In the genomic region with DNA sequence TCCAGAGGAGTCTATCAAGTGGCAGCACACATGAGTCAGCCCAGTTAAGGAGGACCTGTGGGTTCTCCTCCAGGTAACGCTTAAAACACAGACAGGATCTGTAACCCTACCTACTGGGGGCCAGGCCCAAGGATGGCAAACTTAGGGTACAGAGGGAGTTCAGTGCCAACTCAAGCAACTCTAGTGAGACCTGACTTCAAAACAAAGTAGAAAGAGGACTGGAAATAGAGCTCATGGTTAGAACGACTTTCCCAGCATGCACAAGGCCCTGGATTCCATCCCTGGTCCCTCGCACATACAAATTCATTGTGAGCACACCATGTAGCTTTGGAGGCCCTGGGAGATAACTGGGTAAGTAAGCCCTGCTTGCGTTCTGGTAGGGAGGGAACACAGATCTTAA, we compare ENCODE assay signal across 20 mouse cellular contexts. TPM values are rescaled to one million over a fixed set of nuclear protein-coding genes. Genes with fewer than 3 reads are reported as not detected.
DNase-seq lines count a peak whose midpoint lies in the region; ATAC-seq lines count a peak whose summit lies in the region.
"Had no signal": no experiment of that assay in that cellular context is flagged by ENCODE, and none has a peak within 500 bp of the region (broad histone marks: within the 10 kb centered on the region; RNA-seq: fewer than 3 reads in every experiment).

No protein-coding gene starts in this region.

- no peak overlapping the region for H3K9ac ChIP-seq in heart, embryonic 11.5 days (ENCODE audit: low read depth, low read length)

- H3K27ac ChIP-seq in heart, embryonic 11.5 days (ENCODE audit: low read depth, low read length) = no peak overlapping the region

- no peaks in the 10 kb centered on the region for H3K9me3 ChIP-seq in heart, embryonic 11.5 days (replicated peaks; ENCODE audit: control insufficient read depth, low read length)
- H3K9me3 ChIP-seq: G1E had no signal

- H3K27me3 ChIP-seq in heart, embryonic 11.5 days (ENCODE audit: control insufficient read depth, insufficient read depth, low read length) = peaks cover 17% of the 10 kb centered on the region; the same call in 1 of the 2 replicates
- H3K27me3 ChIP-seq: CH12.LX, Patski had no signal

- no peaks in the 10 kb centered on the region for H3K36me3 ChIP-seq in heart, embryonic 11.5 days (ENCODE audit: control insufficient read depth, insufficient read depth, low read length)

- ATAC-seq in heart, embryonic 11.5 days (replicated peaks; ENCODE audit: insufficient number of reproducible peaks, low FRiP score, low TSS enrichment) = no peak
- ATAC-seq: activated CD4-positive, CD25-positive, alpha-beta regulatory T cell, adult 4 months; CD4-positive, CD25-positive, alpha-beta regulatory T cell, adult 4 months; Patski had no signal

- H3K4me1 ChIP-seq in heart, embryonic 11.5 days (ENCODE audit: control insufficient read depth, insufficient read depth, low read length) = peaks cover 3% of the 10 kb centered on the region; the same call in 1 of the 2 replicates

- peak; percentile 78 for DNase-seq in heart, adult 11 months
- peak; percentile 1 for DNase-seq in right cerebral cortex, postnatal 25 days
- DNase-seq in right cerebral cortex, postnatal 10 days (ENCODE audit: low spot score in 2 of 2) = no peak
- DNase-seq: adrenal gland, adult 2 months; adrenal gland, adult 8-10 months; adrenal gland, postnatal 10 days; adrenal gland, postnatal 14 days; adrenal gland, postnatal 25 days; adrenal gland, postnatal 36 days; B cell, adult 2 months; cerebellum, adult 11 months; cerebellum, adult 11-12 months; cerebellum, adult 18-20 months had no signal

- no peak overlapping the region for H3K4me2 ChIP-seq in heart, embryonic 11.5 days

- H3K4me3 ChIP-seq in heart, embryonic 11.5 days (ENCODE audit: low read depth, low read length) = no peak overlapping the region

- WGBS in heart, embryonic 11.5 days (ENCODE audit: insufficient replicate concordance) = 85% methylated on average over 4 of the region's 4 CpGs

RNA-seq across cellular contexts. Expression of a gene that starts 2.9 kb away (rescaled TPM):
- polyA plus RNA-seq in heart, embryonic 11.5 days (2014; fragmentation: Nextera tagmentation; extraction: Ambion mirVana) = 2.7 and 2.9 TPM in 2 replicates

RNA-seq across cellular contexts. Expression of a gene that starts 40.1 kb away (rescaled TPM):
- 6.0 and 6.4 TPM in 2 replicates for polyA plus RNA-seq in heart, embryonic 11.5 days (2014; fragmentation: Nextera tagmentation; extraction: Ambion mirVana)

RNA-seq across cellular contexts. Expression of a gene that starts 43.4 kb away (rescaled TPM):
- 0.93 and 1.2 TPM in 2 replicates for polyA plus RNA-seq in heart, embryonic 11.5 days (2014; fragmentation: Nextera tagmentation; extraction: Ambion mirVana)
- polyA plus RNA-seq: adrenal gland, adult 2 months; C2C12; G1E had no signal

Comparison
In these comparisons a context has a peak if more than half of its experiments do, and no peak if none do; other contexts are left out.
1. DNase-seq: peak in heart, adult 11 months (single experiment) and right cerebral cortex, postnatal 25 days (single experiment); none in right cerebral cortex, postnatal 10 days (0 of 2).